Mouse (Mus musculus) MEL-GATA-1-ER (cell line): ENCODE data around the gene Csad.
"Not testable (repeated sequence)": the region's sequence is repeated elsewhere in the genome, so short reads cannot be mapped to it uniquely, and the experiment has no call there.

Experiments
- DNase-seq: peaks from one replicate; pipeline ENCODE4 v3.0.0-alpha.2; 2012; ENCODE audit warnings: low read depth; ENCODE audit errors: extremely low read depth

The Csad gene

GRCm38 (mm10) chr15:102235371-102236027 is 31.0 kb upstream of the Csad start:
- no peak for DNase-seq

DNA sequence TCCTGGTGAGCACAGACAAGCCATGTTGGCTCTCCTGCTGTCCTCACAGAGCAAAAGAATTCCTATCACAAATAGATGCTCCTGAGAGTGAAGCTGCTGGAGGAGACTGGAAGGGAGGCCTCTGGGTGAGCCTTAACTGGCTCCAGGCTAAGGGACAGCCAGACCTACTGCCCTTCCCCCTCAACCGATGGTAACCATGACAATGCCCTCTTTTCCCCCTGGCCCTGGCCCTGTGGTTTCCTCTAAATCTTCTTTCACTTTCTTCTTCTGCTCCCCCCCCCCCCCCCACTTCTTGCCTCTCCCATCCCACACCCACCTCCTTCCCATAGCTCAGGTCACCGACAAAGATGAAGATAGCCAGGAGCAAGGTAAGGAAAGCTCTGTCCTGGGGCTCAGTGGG is 29.4 kb upstream of the Csad start:
- no peak for DNase-seq

DNA sequence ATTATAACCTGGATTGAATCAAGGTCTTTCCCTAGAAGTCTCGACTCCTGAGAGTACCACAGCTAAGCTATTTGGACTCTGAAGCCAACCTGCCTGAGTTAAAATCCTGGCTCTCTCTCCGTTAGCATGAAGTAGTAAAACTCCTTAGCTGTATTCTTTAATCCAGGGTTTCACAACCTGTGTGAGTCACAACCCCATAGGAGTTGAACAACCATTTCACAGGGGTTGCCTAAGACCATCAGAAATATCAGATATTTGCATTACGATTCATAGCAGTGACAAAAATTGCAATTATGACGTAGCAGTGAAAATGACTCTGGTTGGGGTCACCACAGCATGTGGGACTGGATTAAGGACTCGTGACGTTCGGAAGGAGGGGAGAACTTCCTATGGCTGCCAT is 28.2 kb upstream of the Csad start:
- DNase-seq = no peak

- DNase-seq = peak; percentile 89
Measured at GRCm38 (mm10) chr15:102231748-102232147, 27.2 kb upstream of the Csad start, which contains the start of gene Itgb7. TSS of gene Itgb7 (minus strand) at chr15:102231944.

DNA sequence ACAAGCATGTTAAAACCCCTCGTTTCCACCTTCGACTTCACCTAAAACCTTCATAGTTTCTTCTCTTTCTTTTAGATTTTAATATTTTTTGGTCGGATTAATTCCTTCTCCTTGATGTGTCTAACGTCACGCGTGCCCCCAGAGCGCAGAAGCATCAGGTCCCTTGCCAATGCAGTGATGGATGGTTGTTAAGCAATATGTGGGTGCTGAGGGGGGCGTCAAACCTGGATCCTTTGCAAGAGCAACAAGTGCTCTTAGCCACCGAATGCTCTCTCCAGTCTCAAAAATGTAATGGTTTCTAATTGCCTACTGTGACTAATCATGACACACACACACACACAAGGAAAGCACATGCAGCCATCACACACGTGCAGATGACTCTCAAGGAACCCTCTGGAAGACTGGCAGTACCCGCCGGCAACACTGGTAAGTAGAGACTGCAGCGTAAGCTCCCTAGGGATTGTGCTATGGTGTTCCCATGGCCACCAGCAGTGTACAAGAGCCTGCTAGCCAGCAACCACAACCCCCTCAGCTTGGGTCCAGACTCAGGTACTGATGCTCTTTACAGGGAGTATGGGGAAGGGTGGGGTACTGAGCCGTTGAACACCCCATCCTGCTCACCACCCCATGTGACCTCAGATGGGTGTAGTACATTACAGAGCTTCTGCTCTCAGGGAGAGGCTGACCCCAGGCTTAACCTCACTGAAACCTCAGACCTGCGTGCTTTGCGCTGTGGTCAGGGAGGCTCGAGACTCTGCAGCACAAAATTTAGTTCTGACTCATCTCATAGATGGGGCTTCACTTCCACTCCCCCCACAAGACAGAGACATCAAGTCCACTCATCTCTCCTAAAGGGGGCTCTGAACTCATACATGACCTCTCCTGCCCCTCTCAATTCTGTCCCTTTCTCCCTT is 26.1 kb upstream of the Csad start:
- DNase-seq = no peak

GRCm38 (mm10) chr15:102225619-102226018 is 21.1 kb upstream of the Csad start:
- DNase-seq = not testable (repeated sequence)

DNA sequence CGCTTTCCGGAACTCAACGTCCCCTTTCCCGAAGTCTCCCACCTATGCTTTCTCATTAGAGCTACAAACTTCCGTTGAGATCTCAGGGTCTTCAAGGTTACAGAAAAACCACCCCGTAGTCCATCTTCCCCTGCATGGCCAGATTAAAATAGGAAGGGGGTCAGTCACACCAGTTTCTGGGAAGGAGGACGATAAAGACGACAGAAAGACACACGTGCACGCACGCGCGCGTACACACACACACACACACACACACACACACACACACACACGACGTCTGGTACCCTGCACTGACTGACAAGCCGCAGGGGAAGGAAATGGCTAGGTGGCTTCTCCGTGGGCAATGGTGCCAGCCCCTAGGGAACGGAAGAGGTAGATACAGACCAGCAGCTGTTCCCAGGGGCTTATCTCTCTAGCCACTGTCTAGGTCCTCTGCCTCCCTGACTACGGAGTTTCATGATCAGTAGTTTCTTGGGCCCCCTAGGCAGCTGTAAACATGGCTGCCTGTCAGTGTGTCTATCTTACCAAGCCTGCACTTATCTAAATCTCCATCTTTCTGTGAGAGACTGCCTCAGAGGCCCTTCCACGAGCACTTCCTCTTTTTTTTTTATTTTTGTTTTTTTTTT is 20.6 kb upstream of the Csad start:
- peak; percentile 95 for DNase-seq

DNA sequence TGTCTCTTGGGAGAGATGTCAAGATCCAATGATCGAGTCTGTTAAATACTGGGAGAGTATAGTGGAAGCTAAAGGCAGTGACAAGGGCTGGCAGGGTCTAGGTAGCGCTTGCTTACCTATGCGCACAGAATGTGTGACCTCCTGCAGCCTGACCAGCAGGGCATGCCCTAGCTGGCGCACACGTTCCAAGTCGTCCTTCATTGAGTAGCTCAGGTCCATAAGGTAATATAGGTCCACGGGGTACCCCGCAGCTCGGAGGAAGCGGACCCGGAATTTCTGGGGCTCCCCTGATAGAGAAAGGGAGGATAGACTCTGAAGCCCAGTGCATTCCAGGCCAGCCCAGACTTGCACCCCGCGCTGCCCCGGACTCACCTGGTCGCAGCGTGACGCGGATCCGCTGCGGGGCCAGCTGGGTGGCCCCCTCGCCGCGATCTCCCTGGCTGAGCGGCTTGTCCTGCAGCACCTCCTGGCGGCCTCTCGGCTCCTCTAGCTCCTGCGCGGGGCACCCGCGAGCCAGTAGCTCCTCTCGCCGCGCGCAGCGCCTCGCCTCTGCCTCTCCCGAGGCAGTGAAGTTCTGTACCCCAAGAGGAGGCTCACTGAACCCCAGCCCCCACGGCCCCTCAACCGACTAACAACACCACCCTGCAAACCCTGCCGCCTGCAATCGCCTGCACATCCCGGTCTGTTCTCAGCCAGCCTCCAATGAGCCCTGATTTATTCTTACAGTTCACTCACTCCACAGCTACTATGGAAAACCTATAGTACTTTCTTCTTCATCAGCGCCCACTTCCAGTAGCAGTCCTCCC is 19.9 kb upstream of the Csad start:
- no peak for DNase-seq

- DNase-seq = no peak
Measured at GRCm38 (mm10) chr15:102222386-102222785, 17.9 kb upstream of the Csad start.

DNA sequence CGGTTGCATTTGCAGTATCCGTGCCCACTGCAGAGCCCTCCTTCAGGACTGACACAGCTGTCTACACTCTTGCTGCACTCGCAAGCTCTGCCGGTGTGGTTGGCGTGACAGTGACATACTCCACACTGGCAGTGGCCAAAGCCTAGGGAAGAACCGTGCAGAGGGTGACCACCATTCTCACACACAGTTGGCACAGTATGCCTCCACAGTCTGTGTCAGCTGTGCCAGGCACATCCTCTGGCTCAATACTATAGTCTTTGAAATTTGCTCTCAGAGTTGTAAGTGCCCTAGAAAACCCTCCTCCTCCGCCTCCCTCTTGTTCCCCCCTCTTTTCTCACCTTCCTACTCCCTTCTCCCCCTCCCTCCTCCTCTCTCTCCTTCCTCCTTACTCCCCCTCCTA is 12.8 kb upstream of the Csad start:
- DNase-seq = no peak

DNA sequence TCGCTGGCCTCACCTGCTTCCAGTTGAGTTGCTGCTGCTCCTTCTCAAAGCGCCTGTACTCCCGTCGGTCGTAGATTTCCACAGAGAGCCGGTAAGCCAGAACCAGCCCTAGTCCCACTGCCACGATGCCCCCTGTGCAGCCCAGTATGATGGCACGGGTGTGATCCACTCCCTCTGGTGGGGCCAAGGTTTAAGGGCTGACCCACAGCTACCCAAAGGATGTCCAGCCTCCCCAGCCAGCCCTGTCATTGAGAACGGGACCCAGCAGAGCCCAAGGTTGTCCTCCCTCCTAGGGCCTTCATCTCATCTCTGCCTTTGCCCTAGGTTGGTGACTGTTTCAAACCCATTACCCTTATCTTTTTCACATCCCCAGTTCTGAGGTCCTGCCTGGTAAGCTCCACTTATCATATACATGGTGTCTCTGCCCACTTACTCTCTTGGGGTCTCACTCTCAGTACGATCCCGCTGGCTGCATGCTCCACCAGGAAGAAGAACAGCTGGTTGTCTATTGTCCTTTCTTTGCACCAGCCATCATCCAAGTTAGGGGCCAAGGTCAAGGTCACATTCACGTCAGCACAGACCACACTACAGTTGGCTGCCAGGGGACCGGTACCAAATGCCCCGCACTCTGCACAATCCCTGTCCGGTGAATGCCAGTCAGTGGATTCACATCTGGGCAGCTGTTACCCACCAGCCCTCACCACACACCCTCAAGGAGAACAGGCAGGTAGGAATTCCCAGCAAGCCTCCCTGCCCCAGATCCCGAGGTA is 12.1 kb upstream of the Csad start:
- DNase-seq = no peak

DNA sequence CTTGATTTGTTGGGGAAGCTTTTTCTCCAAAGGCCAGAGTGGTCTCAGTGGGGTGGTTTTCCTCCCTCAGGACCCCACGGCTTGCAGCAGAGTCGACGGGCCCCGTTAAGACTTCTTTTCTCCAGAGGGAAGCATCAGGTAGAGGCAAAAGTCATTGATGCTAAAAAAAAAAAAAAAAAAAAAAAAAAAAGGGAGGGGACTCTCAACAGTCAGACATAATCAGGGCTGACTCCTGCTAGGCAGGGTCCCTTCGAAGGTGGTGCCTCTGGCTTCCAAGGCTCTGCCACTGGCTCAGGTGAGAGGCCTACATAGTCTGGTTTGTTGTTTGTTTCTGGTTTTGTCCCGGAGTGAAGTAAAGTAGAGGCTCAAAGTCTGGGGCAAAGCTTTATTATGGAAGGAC is 11.1 kb upstream of the Csad start:
- DNase-seq = no peak

GRCm38 (mm10) chr15:102214132-102214531 is 9.6 kb upstream of the Csad start:
- DNase-seq = no peak

GRCm38 (mm10) chr15:102211895-102212294 is 7.4 kb upstream of the Csad start:
- DNase-seq = no peak

GRCm38 (mm10) chr15:102210816-102211215 is 6.3 kb upstream of the Csad start:
- no peak for DNase-seq

DNA sequence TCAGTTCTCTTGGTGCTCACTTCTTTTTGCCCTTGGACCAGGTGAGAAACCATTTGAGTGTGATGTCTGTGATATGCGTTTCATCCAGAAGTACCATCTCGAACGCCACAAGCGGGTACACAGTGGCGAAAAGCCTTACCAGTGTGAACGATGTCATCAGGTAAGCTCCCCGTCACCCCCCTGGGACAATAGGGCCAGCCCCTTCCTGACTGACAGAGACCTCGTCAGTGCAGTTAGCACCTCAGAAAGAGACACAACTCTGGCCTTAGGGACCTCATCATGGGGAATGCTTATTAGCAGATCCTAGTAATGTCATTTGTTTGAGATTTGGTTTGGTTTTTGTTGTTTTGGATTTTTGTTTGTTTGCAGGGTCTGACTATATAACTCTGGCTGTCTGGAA is 4.6 kb upstream of the Csad start:
- DNase-seq = no peak

DNA sequence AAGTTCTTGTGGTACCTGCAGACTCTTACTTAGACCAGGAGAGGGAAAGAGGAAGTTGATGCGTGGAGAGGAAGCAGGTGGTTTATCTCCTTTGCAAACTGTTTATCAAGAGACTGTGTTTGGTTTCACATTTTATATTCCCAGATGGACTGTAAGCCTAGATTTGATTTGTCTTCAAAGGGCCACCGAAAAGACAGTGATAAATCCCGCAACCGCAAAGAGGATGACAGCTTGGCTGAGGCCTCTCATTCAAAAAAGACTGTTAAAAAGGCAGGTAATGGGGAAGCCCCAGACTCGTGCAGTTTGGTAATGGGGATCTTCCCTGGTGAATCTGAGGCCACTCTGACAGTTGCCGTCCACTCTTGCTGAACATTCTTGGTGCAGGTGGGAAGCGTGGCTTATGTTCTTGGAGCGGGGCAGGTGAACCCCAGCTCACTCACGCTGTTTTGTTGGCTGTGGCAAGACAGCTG is 3.6 kb upstream of the Csad start:
- DNase-seq = peak; percentile 96

DNA sequence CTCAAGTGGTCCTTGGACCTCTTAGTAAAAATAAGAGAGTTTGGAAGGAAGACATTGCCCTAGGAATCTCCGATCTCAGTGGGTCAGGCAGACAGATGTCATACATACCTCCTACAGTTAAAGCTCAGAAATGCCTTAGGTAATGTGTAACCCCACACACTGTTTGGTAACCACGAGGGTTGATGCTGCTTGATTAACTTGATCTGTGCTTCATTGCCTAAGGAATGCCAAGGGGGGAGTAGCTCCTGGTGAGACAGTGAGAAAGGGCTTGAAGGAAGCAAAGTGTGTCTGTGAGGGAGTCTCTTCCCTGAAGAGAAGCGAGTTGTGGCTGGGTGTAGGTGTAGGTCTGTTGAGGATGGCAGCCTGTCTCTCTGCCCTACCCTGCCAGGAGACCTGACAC is 2.8 kb upstream of the Csad start:
- no peak for DNase-seq

GRCm38 (mm10) chr15:102205779-102206178 is 1.3 kb upstream of the Csad start:
- no peak for DNase-seq

DNA sequence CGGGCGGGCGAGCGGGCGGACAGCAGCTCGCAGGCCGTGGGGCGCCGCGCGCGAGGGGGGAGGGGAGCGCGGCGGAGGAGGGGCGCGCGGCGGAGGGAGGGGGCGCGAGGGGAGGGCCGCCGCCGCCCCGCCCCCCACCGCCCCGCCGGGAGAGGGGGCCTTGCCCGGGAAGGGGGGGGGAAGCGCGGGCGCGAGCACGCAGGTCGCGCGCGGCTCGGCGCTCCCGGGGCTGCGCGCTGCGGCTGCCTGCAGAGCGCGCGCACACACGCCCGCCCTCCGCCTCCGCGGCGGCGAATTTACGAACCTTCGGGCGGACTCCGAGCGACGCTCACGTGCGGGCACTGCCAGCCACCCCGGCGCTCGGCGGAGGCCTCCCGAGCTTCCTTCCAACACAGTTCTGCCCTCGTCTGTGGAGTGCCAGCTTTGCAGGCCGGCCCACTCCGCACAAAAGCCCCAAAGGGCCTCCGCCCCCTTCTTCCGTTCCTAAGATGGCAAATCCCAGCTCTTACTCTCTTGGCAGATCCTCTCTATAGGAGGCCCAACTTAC is 616 bp downstream of the Csad start:
- peak; percentile 32 for DNase-seq
